Mouse (Mus musculus) urinary bladder, postnatal 10 days (tissue): ENCODE data around the gene Mlx.
"Not testable (repeated sequence)": the region's sequence is repeated elsewhere in the genome, so short reads cannot be mapped to it uniquely, and the experiment has no call there.

Source experiments
- DNase-seq: peaks from one replicate; pipeline ENCODE4 v3.0.0; 2022; ENCODE audit warnings: low spot score

Gene Mlx

GRCm38 (mm10) chr11:101098231-101098630 is 11.2 kb downstream of the Mlx start:
- no peak for DNase-seq

DNA sequence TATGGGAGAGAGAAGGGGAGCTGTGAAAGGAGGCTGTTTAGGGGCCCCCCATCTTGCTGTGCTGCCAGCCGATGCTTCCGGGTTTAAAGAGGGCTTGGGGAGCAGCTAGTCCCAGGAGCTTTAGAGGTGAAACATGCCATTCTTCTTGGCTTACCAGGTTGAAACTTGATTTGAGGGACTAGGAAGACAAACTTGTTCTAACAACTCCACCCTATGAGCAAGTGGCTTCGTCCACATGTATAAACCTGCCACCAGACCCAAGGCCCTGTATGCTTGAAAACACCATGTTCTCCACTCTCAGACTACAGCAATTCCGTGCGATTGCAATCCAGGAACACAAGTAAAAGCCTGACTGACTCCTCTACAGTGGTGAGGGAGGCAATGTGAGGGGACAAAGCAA is 15.9 kb downstream of the Mlx start:
- DNase-seq = no peak

DNA sequence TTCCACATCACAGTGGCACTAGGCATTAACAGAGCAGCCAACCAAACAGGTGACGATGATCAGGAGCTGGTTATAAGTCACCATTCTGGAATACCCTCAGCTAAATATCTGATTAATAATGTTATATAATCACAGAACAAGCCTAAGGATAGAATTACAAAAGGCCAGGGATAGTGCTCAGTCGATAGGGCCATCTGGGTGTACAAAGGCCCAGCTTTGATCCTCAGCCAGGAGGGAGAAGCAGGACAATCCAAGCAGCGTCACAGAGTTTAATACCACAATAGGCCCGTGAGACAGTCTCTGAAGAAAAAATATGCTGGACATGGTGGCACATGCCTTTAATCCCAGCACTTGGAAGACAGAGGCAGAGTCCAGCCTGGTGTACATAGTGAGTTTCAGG is 22.3 kb downstream of the Mlx start:
- no peak for DNase-seq

DNA sequence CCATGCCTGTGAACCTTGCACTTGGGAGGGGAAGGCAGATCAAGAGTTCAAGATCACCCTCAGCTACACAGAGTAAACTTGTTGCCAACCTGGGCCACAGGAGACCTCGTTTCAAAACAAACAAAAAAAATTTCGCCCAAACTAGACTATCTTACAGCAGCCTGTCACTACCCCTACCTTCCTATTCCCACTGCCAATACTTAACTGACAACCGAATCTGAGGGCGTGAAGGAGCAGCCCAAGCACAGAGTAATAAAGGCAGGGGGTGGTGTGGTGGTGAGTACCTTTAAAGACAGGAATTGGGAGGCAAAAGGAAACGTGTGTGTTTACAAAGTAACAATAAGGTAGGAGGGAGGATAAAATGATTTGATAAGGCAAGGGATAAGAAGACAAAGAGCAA is 23.6 kb downstream of the Mlx start:
- DNase-seq = no peak

- DNase-seq = no peak
These were observed 24.1 kb downstream of the Mlx start for GRCm38 (mm10) chr11:101111178-101111577.

GRCm38 (mm10) chr11:101112186-101112585 is 25.1 kb downstream of the Mlx start:
- no peak for DNase-seq

- no peak for DNase-seq
These were observed 28.5 kb downstream of the Mlx start for GRCm38 (mm10) chr11:101115564-101115963.

- DNase-seq = no peak
These were observed 31.0 kb downstream of the Mlx start for GRCm38 (mm10) chr11:101118105-101118504.

- DNase-seq = no peak
These were observed 32.2 kb downstream of the Mlx start for GRCm38 (mm10) chr11:101119131-101119760.

- peak; percentile 95 for DNase-seq
These were observed 32.9 kb downstream of the Mlx start, which contains the start of the genes Retreg3 and Tubg1 for GRCm38 (mm10) chr11:101119761-101120544. Gene Retreg3 (minus strand): TSS chr11:101119893. Gene Tubg1 (plus strand): TSS chr11:101119938.

- DNase-seq = no peak
These were observed 33.6 kb downstream of the Mlx start for GRCm38 (mm10) chr11:101120545-101121188.

- DNase-seq = not testable (repeated sequence)
These were observed 37.4 kb downstream of the Mlx start for GRCm38 (mm10) chr11:101124494-101124893.

DNA sequence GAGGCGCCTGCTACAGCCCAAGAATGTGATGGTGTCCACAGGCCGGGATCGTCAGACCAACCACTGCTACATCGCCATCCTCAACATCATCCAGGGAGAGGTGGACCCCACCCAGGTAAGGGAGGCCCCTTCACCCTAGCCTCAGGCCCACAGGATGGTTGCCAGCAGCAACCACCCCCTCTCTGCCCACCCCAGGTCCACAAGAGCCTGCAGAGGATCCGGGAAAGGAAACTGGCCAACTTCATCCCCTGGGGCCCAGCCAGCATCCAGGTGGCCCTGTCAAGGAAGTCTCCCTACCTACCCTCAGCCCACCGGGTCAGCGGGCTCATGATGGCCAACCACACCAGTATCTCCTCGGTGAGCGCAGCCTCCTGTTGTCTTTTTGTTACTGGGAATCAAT is 37.9 kb downstream of the Mlx start:
- not testable (repeated sequence) for DNase-seq

GRCm38 (mm10) chr11:101127075-101127474 is 40.0 kb downstream of the Mlx start:
- DNase-seq = no peak

DNA sequence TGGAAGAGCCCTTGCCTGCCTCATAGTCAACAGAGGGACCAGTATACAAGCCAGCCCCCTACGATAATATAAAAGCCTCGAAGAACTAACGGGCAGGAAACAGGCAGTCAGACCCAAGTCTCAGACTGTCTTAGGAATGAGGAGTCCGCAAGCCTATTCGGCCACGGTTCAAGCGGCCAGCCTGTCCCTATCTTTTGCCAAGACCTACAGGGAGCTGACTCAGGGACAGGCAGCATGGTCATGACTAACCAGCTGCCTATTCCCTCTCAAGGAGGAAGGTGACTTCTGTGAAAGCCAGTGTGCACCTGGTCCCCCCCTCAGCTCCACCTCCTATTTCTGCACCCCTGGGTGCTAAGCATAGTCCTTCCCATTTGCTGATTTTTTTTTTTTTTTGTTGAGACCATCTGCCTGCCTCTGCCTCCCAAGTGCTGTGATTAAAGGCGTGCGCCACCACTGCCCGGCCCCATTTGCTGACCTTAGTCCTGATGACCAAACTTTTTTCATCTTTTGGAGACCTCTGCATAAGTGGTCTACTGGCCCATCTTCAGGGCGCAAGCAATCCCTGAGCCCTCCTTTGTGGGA is 42.0 kb downstream of the Mlx start:
- DNase-seq = no peak

DNA sequence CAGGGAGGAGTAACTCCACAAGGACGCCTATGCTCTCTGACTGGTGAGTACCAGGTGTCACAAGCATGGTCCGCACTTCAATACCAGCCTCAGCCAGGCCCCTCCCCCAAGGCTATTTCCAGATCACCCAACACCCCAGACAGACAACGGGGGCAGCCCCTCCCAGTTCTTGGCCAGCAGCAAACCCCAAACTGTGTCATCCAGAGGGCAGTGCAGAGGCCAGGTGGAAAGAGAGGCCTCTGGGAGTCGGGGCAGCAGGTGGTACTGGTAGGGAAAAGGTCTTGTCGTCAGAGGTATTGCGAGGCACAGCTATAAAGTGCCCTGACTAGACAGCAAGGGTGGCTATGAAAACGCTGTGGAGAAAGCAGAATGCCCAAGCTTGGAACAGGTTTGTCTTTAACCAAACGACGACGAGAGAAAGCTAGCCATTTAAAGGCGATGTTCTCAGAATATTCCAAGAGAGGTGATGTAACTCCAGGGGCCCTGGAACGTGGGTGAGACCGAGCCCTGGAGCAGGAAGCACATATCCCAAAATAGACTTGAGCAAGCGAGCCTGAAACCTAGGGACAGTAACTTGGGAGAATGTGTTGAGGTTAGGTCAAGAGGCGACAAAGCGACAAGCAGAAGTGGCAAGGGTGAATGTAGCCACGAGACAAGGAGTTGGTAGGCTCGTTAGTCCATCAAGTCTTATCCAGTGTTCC is 43.1 kb downstream of the Mlx start:
- DNase-seq = no peak

DNA sequence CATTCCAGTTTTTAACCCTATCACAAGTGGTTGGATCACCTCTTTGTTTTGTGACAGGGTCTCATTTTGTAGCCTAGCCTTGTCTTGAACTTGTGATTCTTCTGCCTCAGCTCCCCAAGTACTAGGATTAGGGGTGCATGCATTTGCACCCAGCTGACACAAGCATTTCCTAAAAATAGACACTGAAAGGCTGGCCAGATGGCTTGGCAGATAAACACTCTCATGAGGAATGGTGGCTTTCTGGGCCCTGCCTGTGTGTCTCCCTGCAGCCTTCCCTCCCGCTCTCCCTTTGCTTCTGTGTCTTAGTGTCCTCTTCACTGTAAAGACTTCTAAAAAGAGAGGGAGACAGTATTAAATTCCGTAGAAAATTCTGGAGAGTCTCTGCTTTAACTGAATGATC is 44.1 kb downstream of the Mlx start:
- no peak for DNase-seq

- DNase-seq = no peak
These were observed 44.6 kb downstream of the Mlx start for GRCm38 (mm10) chr11:101131701-101132100.

GRCm38 (mm10) chr11:101133037-101133436 is 46.0 kb downstream of the Mlx start:
- no peak for DNase-seq

- no peak for DNase-seq
These were observed 47.3 kb downstream of the Mlx start for GRCm38 (mm10) chr11:101134217-101134865.

DNA sequence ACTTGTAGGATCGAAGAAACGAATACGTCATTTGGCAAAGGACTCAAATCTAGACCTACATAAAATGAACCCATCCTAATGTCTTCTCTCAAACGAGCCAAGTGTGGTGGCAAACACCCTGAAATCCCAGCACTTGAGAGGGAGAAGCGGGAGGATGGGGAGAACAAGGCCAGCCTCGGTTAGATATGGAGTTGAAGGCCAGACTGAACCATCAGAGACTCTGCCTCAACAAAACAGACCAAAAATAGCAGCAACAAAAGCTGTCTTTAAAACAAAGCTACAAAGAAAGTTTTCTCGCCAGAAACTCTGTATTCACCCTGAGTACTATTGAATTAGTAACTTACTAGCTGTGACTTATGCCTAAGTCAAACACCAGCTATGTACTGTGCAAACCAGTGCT is 49.9 kb downstream of the Mlx start:
- no peak for DNase-seq
